Mouse (Mus musculus) A20 (cell line): ENCODE measurements at regions not wholly inside any gene's neighbourhood (a gene's known extent, or its start where the extent isn't known, plus 50 kb on each side); places are given as distances from the start of the nearest gene placed in this dataset.
"Not testable (repeated sequence)": the region's sequence is repeated elsewhere in the genome, so short reads cannot be mapped to it uniquely, and the experiment has no call there.

Source experiments
- DNase-seq: peaks from one replicate; pipeline ENCODE4 v3.0.0-alpha.2; 2011; ENCODE audit warnings: low read depth, low spot score

- peak; percentile 47 for DNase-seq
These were observed 140.2 kb downstream of the Pls3 start for GRCm38 (mm10) chrX:75734628-75735302.

- DNase-seq: peak; percentile 77
These were observed 141.3 kb downstream of the Pls3 start for GRCm38 (mm10) chrX:75733651-75734050.

- DNase-seq: not testable (repeated sequence)
These were observed 145.2 kb downstream of the Pls3 start for GRCm38 (mm10) chrX:75729791-75730190.

DNA sequence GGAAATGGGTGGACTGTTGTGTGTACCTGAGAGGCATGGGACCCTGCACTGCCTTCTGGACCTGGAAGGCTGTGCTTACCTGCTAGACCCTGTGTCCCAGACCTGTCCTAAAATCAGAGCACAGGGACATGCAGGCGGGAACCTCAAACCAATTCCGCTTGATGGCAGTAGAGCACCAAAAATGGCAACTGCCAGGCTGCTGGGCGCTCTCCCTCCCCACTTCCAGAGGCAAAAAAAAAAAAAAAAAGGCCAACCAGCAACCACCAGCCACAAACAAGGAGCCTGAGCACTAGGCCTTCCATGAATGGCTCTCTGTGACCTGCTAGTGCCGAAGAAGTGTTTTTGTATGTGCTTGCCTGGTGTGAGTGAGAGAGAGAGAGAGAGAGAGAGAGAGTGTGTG is 146.5 kb downstream of the Pls3 start:
- DNase-seq: no peak

DNA sequence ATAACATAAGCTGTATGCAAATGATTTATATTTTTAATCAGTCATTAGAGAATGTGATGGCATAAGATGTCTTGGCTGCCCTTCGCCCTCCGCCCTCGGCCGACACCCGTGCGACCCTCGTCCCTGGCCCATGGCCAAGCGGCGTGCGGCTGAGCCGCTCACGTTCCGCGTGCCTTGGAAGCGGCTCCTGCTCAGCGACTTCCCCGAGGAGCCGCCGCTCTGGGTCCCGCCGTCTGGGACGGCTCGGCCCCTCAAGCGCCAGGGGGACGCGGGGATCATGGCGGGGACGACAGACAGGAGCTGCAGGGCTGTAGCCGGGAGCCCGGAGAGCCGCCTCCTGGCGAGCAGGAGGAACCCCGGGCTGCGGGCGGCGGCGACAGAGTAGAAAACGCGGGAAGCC is 145.5 kb upstream of the Rab39b start:
- DNase-seq: not testable (repeated sequence)

GRCm38 (mm10) chrX:75699949-75700348 is 121.9 kb upstream of the Rab39b start:
- no peak for DNase-seq

GRCm38 (mm10) chrX:75675271-75675670 is 97.2 kb upstream of the Rab39b start:
- DNase-seq: not testable (repeated sequence)

DNA sequence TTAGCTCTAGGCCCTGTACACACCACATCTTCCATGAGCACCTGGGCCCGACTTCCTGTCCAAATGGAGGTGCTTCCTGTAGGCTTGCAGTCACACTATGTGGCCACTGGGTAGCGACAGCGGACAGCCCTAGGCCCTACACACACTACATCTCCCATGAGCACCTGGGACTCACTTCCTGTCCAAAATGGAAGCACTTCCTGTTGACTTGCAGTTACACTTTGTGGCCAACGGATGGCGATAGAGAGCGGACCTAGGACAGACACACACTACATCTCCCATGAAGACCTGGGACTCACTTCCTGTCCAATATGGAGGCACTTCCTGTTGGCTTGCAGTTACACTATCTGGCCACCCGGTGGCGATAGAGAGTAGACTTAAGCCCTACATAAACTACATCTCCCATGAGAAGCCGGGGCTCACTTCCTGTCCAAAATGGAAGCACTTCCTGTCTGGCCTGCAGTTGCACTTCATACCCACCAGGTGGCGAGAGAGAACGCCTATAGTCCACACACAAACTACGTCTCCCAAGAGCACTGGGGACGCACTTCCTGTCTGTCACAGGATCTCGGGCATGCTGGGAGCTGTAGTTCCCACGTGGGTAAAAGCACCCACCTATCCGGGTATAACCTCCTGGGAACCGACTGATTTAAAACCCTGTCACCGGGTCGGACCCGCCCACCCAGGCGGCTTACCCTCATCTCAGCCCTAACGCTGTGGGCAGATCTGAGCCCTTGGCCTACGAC is 96.1 kb upstream of the Rab39b start:
- peak; percentile 95 for DNase-seq

DNA sequence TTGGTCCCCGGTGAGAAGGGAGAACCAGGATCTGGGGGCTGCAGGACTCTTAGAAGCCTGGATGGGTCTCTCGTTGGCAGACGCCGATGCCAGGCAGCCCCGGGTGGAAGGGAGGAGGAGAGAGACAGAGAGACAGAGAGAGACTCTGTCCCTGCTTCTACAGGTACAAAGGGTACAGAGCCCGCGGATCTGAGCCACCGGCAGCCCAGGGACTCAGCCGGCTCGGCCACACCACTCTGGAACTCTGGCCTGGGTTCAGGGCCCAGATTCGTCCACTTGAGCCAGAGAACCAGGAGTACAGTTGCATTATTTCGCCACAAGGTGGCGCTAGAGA is 95.5 kb upstream of the Rab39b start:
- DNase-seq: no peak

- DNase-seq: no peak
These were observed 94.9 kb upstream of the Rab39b start for GRCm38 (mm10) chrX:75672976-75673375.

DNA sequence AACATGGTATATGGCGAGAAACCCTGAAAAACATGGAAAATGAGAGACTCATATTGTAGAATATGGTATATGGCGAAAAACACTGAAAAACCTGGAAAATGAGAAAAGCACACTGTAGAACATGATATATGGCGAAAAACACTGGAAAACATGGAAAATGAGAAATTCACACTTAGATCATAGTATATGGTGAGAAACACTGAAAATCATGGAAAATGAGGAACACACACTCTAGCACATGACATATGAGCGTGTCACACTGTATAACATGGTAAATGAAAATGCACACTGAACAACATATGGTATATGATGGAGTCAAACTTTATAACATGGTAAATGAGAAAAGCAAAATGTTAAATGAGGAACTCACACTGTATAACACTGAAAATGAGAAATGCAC is 89.6 kb upstream of the Rab39b start:
- DNase-seq: no peak

DNA sequence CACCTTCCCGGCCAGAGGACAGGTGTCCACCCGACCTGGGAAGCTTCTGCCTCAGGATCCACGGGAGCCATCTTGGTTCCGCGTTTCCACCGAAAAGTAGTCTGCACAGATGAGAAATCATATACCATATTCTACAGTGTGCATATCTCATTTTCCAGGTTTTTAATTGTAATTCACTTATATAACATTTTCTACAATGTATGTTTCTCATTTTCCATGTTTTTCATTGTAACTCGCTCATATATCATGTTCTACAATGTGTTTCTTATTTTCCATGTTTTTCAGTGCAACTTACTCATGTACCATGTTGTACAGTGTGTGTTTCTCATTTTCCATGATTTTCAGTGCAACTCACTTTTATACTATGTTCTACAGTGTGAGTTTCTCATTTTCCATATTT is 65.4 kb upstream of the Rab39b start:
- no peak for DNase-seq
